Mouse (Mus musculus): Measurements from ENCODE around the gene Metap1. TPM values are rescaled to one million over a fixed set of nuclear protein-coding genes. Genes with fewer than 3 reads are reported as not detected.

The Metap1 gene
- polyA plus RNA-seq, 1 experiment from 2014 or later = 40.6 TPM

DNA sequence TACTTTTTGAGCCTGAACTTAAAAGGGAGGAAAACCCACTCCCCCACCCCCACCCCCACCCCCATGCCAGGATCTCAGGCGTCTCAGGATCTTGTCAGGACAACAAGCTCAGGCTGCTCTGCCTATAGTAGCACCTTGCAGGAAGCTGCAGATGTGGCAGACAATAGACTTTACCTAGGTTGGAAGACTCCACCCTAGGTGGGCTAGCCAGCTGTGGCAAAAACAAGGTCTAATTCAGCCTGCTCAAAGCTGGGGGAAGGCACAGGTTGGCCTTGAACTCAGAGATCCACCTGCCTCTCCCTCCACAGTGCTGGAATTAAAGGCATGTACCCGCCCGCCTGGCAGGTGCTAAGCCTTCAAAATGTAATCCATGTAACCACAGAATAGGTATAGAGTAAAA, 50.6 kb downstream of the Metap1 start:
- Histone ChIP-seq H3K4me3 (no peak overlapping the region), H3K4me1 (peaks cover 5% of the 10 kb centered on the region), H3K9ac (no peak overlapping the region), H3K27ac (no peak overlapping the region), H3K9me3 (replicated peaks) (no peaks in the 10 kb centered on the region), H3K27me3 (no peaks in the 10 kb centered on the region), H3K4me2 (no peak overlapping the region), H3K36me3 (ENCODE audit: poor library complexity, severe bottlenecking) (no peaks in the 10 kb centered on the region)
- 83% methylated on average over 3 of the region's 3 CpGs for WGBS
- ATAC-seq = no peak

GRCm38 (mm10) chr3:138431835-138432234, 57.5 kb downstream of the Metap1 start:
- Histone ChIP-seq H3K27me3 (no peaks in the 10 kb centered on the region), H3K4me1 (no peaks in the 10 kb centered on the region), H3K9ac (no peak overlapping the region), H3K36me3 (ENCODE audit: poor library complexity, severe bottlenecking) (no peaks in the 10 kb centered on the region), H3K9me3 (replicated peaks) (no peaks in the 10 kb centered on the region), H3K4me3 (no peak overlapping the region), H3K4me2 (no peak overlapping the region), H3K27ac (no peak overlapping the region)
- peak; percentile 50; the same call in 1 of the 2 replicates for ATAC-seq
- WGBS = 68% methylated on average over 2 of the region's 2 CpGs

DNA sequence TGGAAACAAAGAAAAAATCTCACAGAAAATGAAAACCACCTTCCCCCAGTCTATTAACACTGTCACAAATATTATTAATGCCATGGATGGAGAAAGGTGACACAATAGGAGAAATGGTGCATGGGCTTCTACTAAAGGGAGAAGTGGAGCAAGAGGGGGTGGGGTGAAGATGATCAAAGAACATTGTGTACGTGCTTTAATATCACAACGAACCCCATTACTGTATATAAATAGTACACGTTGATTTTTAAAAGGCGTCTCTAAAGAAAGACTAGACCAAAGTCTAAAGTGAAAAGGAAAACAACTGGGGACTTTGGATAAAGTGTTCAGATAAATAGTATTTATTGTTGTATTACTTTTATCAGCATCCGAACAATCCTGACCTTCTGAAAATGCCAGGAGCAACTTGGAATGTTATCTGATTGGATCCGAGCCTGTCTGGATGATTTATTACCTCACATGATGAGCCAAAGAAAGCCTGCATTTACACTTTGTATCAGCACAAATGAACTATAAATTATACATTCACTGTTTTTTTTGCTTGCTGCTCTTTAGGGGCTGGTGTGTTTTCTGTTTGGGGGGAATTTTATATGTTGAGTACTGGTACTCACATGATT, 58.8 kb downstream of the Metap1 start:
- Histone ChIP-seq H3K4me2 (no peak overlapping the region), H3K9me3 (replicated peaks) (no peaks in the 10 kb centered on the region), H3K4me1 (no peaks in the 10 kb centered on the region), H3K27ac (no peak overlapping the region), H3K36me3 (ENCODE audit: poor library complexity, severe bottlenecking) (no peaks in the 10 kb centered on the region), H3K4me3 (no peak overlapping the region), H3K9ac (no peak overlapping the region), H3K27me3 (no peaks in the 10 kb centered on the region)
- ATAC-seq = no peak
- WGBS = 91% methylated on average over 6 of the region's 6 CpGs

DNA sequence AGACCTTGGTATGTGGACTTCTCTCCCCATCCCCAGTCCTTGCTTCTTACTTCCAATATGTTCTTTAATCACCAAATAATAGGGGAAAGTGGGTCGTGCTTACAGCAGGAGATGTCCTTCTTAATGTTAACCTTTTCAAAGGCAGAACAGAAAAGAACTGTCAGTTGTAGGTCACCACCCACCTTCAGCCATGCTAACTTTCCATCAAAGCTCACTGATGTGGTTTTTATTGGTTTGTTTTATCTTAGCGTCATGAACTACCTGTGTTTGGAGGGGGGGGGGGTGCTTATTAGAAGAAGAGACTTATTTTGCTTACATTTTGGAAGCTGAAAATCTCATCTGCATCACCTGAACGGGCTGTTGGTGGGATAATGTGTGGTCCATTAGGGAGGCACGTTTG, 65.1 kb downstream of the Metap1 start:
- Histone ChIP-seq H3K4me3 (no peak overlapping the region), H3K36me3 (ENCODE audit: poor library complexity, severe bottlenecking) (no peaks in the 10 kb centered on the region), H3K9ac (no peak overlapping the region), H3K27me3 (no peaks in the 10 kb centered on the region), H3K27ac (no peak overlapping the region), H3K4me2 (no peak overlapping the region), H3K4me1 (no peaks in the 10 kb centered on the region), H3K9me3 (replicated peaks) (no peaks in the 10 kb centered on the region)
- 70% methylated on average over 4 of the region's 4 CpGs for WGBS
- ATAC-seq = no peak

DNA sequence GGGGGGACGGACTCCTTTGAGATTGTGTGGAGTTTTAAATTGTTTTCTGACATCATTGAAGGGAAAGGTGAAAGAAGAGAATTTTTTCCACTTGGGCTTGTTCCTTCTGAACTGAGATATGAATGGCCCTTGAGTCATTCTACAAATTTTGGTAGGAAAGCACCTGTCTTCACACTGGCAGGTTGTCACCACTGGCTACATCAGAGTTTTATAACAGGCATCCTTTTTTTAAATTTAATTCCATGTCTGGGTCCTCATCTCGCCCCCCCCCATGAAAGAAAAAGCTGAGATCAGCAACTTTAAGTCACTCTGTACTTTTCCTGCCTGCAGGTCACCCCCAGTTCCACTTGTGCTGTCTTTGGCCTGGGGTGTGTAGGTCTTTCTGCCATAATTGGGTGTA, 65.7 kb downstream of the Metap1 start:
- Histone ChIP-seq H3K27ac (no peak overlapping the region), H3K36me3 (ENCODE audit: poor library complexity, severe bottlenecking) (no peaks in the 10 kb centered on the region), H3K27me3 (no peaks in the 10 kb centered on the region), H3K4me1 (no peaks in the 10 kb centered on the region), H3K4me3 (no peak overlapping the region), H3K9me3 (replicated peaks) (no peaks in the 10 kb centered on the region), H3K4me2 (no peak overlapping the region), H3K9ac (no peak overlapping the region)
- WGBS = 73% methylated on average over 2 of the region's 2 CpGs
- no peak for ATAC-seq

DNA sequence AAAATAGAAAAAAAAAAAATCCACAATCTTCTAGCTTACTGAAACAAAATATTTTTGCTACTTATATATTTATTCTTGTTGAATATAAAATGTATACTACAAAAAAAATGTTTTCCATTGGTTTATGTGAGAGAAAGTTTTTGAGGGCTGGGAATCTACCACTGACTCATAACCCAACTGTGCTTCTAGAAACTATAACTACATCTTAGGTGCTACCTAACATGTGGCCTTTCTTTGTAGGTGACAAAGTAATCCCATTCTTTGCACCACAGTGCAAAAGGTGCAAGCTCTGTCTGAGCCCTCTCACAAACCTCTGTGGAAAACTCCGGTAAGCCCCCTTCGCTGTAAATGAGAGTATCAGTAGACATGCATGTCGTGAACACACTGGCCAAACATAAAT, 68.9 kb downstream of the Metap1 start:
- no peak overlapping the region for H3K9ac ChIP-seq
- H3K4me3 ChIP-seq = no peak overlapping the region
- H3K9me3 ChIP-seq (replicated peaks) = no peaks in the 10 kb centered on the region
- ATAC-seq = no peak
- no peak overlapping the region for H3K27ac ChIP-seq
- no peaks in the 10 kb centered on the region for H3K4me1 ChIP-seq
- H3K27me3 ChIP-seq = no peaks in the 10 kb centered on the region
- H3K36me3 ChIP-seq (ENCODE audit: poor library complexity, severe bottlenecking) = no peaks in the 10 kb centered on the region
- H3K4me2 ChIP-seq = no peak overlapping the region
- WGBS = 93% methylated on average over 3 of the region's 3 CpGs

DNA sequence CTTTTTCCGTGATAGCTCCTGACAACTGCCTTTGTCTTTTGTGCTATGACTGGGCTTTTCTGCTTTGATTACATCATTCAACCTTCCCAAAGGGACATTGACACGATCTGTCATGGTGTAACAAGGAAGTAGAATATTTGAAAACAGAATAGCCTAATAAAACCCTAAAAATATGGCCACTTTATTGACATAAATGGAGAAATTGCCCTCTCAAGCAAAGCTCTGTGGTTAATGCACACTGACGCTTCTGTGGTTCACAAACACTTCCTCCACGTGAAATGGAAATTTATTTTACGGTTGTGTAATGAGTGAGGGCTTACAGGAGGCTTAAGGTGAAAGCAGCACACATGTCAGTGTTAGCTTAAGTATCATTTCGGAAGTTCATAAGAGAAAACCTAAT, 69.9 kb downstream of the Metap1 start:
- ATAC-seq = no peak
- Histone ChIP-seq H3K4me1 (no peaks in the 10 kb centered on the region), H3K27me3 (no peaks in the 10 kb centered on the region), H3K4me3 (no peak overlapping the region), H3K36me3 (ENCODE audit: poor library complexity, severe bottlenecking) (no peaks in the 10 kb centered on the region), H3K4me2 (no peak overlapping the region), H3K9me3 (replicated peaks) (no peaks in the 10 kb centered on the region), H3K9ac (no peak overlapping the region), H3K27ac (no peak overlapping the region)
- WGBS = 82% methylated on average over 6 of the region's 6 CpGs

- Histone ChIP-seq H3K4me3 (no peak within 1 kb of the TSS), H3K4me2 (no peak within 1 kb of the TSS), H3K9ac (no peak within 1 kb of the TSS), H3K27ac (no peak within 1 kb of the TSS), H3K4me1 (no peaks in the 10 kb centered on the region), H3K9me3 (replicated peaks) (no peaks in the 10 kb centered on the region), H3K36me3 (ENCODE audit: poor library complexity, severe bottlenecking) (no peaks in the 10 kb centered on the region), H3K27me3 (no peaks in the 10 kb centered on the region)
- 87% methylated on average over 6 of the region's 6 CpGs for WGBS
- no peak for ATAC-seq
Observed at GRCm38 (mm10) chr3:138415121-138415690, 74.1 kb downstream of the Metap1 start, which contains the start of gene Adh4. Gene Adh4 (plus strand): TSS chr3:138415466.

DNA sequence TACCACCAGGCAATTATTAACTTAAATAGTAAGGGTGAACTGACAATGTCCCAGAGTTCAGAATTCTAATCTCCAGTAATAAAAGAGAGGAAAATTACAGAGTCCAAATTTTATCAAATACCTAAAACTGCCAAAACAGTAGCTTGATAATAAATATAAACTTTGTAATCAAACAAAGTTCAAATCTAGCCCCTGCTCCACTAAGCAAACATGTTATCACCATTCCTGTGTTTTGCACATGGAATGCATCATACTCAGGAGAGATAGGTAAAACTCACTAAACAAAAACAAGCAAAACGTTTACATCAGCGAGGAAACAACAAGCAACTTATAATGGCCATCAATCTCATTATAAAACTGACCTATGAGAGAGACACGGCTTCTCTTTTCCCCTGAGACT, 79.1 kb downstream of the Metap1 start:
- Histone ChIP-seq H3K9me3 (replicated peaks) (no peaks in the 10 kb centered on the region), H3K27me3 (no peaks in the 10 kb centered on the region), H3K9ac (no peak overlapping the region), H3K27ac (no peak overlapping the region), H3K4me1 (no peaks in the 10 kb centered on the region), H3K4me3 (no peak overlapping the region), H3K36me3 (ENCODE audit: poor library complexity, severe bottlenecking) (no peaks in the 10 kb centered on the region), H3K4me2 (no peak overlapping the region)
- 71% methylated on average over 3 of the region's 3 CpGs for WGBS
- no peak for ATAC-seq

- no peak overlapping the region for H3K4me3 ChIP-seq
- WGBS = 84% methylated on average over 1 of the region's 1 CpGs
- H3K4me1 ChIP-seq = no peaks in the 10 kb centered on the region
- no peak overlapping the region for H3K9ac ChIP-seq
- H3K36me3 ChIP-seq (ENCODE audit: poor library complexity, severe bottlenecking) = no peaks in the 10 kb centered on the region
- H3K27ac ChIP-seq = no peak overlapping the region
- H3K9me3 ChIP-seq (replicated peaks) = no peaks in the 10 kb centered on the region
- H3K27me3 ChIP-seq = no peaks in the 10 kb centered on the region
- no peak for ATAC-seq
- H3K4me2 ChIP-seq = no peak overlapping the region
Observed at GRCm38 (mm10) chr3:138409585-138409984, 79.7 kb downstream of the Metap1 start.

MicroRNAs encoded within 50 kb of the gene (microRNA counts, 519-probe panel; counts per million panel counts)
- 177 counts per million, percentile 53 among the panel's probes with 10 or more counts for microRNA mmu-miR-1956

Small RNA genes within 50 kb of the gene (microRNA-seq; reads per million reads assigned to microRNA genes)
- not detected for gene Mir1956

Other genes starting within 250 kb of the Metap1 start
- 0.16 and 0.46 TPM in 2 replicates for gene Adh1, start 228.5 kb downstream of the Metap1 start, polyA plus RNA-seq (2015; fragmentation: Nextera tagmentation; extraction: Ambion mirVana)
- not detected in 2 replicates for gene Adh6a, start 176.2 kb downstream of the Metap1 start, polyA plus RNA-seq (2015; fragmentation: Nextera tagmentation; extraction: Ambion mirVana)
- 0.22 and 0.30 TPM in 2 replicates for gene Adh6b, start 147.7 kb downstream of the Metap1 start, polyA plus RNA-seq (2015; fragmentation: Nextera tagmentation; extraction: Ambion mirVana)
- not detected in 2 replicates for gene Adh4, start 74.0 kb downstream of the Metap1 start, polyA plus RNA-seq (2015; fragmentation: Nextera tagmentation; extraction: Ambion mirVana)
- 273 and 277 TPM in 2 replicates for gene Adh5, start 46.4 kb downstream of the Metap1 start, polyA plus RNA-seq (2015; fragmentation: Nextera tagmentation; extraction: Ambion mirVana)
- 378 and 412 TPM in 2 replicates for gene Eif4e, start 36.7 kb upstream of the Metap1 start, polyA plus RNA-seq (2015; fragmentation: Nextera tagmentation; extraction: Ambion mirVana)